Mouse (Mus musculus): Measurements from ENCODE around the gene Fsip1.

DNA sequence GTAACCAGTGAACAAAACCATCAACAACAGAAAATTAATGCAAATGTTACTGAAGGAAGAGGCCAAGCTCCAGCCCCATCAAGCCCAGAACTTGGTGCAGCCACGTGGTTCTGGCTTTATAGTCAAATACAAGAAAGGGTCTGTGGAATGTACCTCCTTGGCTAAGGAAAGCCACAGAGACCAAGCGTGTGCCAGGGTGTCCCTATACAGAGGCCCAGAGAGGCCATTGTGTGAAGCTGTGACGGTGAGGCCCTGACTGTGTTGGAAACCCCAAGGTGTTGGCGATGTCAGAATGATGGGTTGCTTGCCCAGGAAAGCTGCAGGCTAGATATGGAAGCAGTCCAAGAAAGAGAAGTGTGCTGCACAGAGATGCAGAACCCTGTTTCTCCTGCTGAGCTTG lies 89.0 kb downstream of the Fsip1 start:
- TF ChIP-seq CTCF (IDR thresholded peaks at IDR 0.05) (no peak), EP300 (IDR thresholded peaks at IDR 0.05) (no peak)
